Mouse (Mus musculus) embryonic facial prominence, embryonic 11.5 days (tissue): ENCODE measurements around the gene Pip5kl1. TPM values are rescaled to one million over a fixed set of nuclear protein-coding genes. Genes with fewer than 3 reads are reported as not detected.

Source experiments
- ATAC-seq: fragments of 200-750 bp; cut with Nextera tagmentation; replicated peaks from 2 replicates; pipeline ENCODE4 v1.8.0; 2017; ENCODE audit warnings: low read depth; ENCODE audit not compliant: insufficient number of reproducible peaks, low FRiP score, low TSS enrichment
- DNase-seq: peaks from one replicate; pipeline ENCODE4 v3.0.0-alpha.2; 2015; ENCODE audit warnings: low spot score
- H3K27ac ChIP-seq: fragments of 300-500 bp; sonication (generic); replicated peaks from 2 replicates; pipeline ENCODE4 v1.5.1; 2014; ENCODE audit warnings: mild to moderate bottlenecking, low read depth, low read length, control low read depth
- H3K27me3 ChIP-seq: fragments of 300-500 bp; sonication (generic); 2 replicates; pipeline ENCODE4 v1.6.1; 2014; ENCODE audit warnings: mild to moderate bottlenecking, low read length, moderate library complexity, mixed read lengths; ENCODE audit not compliant: control insufficient read depth, insufficient read depth
- H3K36me3 ChIP-seq: fragments of 300-500 bp; sonication (generic); replicated peaks from 2 replicates; pipeline ENCODE4 v1.6.1; 2014; ENCODE audit warnings: low read depth, mild to moderate bottlenecking, low read length, moderate library complexity, mixed read lengths; ENCODE audit not compliant: control insufficient read depth, insufficient read depth
- H3K4me1 ChIP-seq: fragments of 300-500 bp; sonication (generic); 2 replicates; pipeline ENCODE4 v1.6.1; 2014; ENCODE audit warnings: low read length, mixed read lengths; ENCODE audit not compliant: control insufficient read depth, insufficient read depth
- H3K4me2 ChIP-seq: fragments of 300-500 bp; sonication (generic); 2 replicates; pipeline ENCODE4 v1.6.1; 2014; ENCODE audit warnings: low read depth, mild to moderate bottlenecking, control low read depth, low read length, moderate library complexity
- H3K4me3 ChIP-seq: fragments of 300-500 bp; sonication (generic); 2 replicates; pipeline ENCODE4 v1.5.1; 2014; ENCODE audit warnings: low read depth, low read length, control low read depth
- H3K9ac ChIP-seq: fragments of 300-500 bp; sonication (generic); replicated peaks from 2 replicates; pipeline ENCODE4 v1.6.1; 2014; ENCODE audit warnings: mild to moderate bottlenecking, control low read depth, low read length
- H3K9me3 ChIP-seq: fragments of 300-500 bp; sonication (generic); replicated peaks from 2 replicates; pipeline ENCODE4 v1.6.1; 2016; ENCODE audit warnings: mild to moderate bottlenecking, low read length, inconsistent platforms, mixed read lengths; ENCODE audit not compliant: control insufficient read depth
- WGBS: fragments of 180-500 bp; shearing (Covaris S2); extraction: QIAGEN DNeasy Blood & Tissue Kit; methylation state at CpG from one replicate; pipeline ENCODE4 v1.1.7; 2014; 5-methylcytosine and 5-hydroxymethylcytosine counted together
- polyA plus RNA-seq: library from polyadenylated mRNA; unstranded; fragments of >200 nt; fragmentation: Nextera tagmentation; extraction: Ambion mirVana; gene quantifications from 2 replicates; pipeline ENCODE4 v1.2.1, GENCODE M21; 2014

Pip5kl1 gene
- polyA plus RNA-seq, 1 experiment from 2014 or later = 3.3 TPM

DNA sequence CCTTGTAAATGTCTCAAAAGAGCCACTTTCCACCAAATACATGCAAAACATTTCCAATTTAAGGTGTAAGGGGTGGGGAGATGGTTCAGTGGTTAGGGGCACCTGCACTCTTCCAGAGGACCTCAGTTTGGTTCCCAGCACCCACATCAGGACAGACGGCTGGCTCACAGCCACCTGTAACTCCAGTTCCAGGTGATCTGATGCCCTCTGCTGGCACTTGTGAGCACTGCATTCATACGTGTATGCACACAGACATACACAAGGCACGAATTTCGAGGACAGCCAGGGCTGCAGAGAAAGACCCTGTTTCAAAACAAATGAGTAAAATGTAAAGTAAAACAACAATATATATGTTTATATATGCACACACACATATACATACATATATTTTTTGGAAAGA, 43.0 kb downstream of the Pip5kl1 start:
- Histone ChIP-seq H3K9me3 (no peaks in the 10 kb centered on the region), H3K27me3 (no peaks in the 10 kb centered on the region), H3K4me3 (no peak overlapping the region), H3K4me2 (no peak overlapping the region), H3K27ac (no peak overlapping the region), H3K36me3 (peaks cover 5% of the 10 kb centered on the region), H3K4me1 (peaks cover 22% of the 10 kb centered on the region), H3K9ac (no peak overlapping the region)
- ATAC-seq = no peak
- DNase-seq = no peak
- WGBS = 94% methylated on average over 4 of the region's 4 CpGs

DNA sequence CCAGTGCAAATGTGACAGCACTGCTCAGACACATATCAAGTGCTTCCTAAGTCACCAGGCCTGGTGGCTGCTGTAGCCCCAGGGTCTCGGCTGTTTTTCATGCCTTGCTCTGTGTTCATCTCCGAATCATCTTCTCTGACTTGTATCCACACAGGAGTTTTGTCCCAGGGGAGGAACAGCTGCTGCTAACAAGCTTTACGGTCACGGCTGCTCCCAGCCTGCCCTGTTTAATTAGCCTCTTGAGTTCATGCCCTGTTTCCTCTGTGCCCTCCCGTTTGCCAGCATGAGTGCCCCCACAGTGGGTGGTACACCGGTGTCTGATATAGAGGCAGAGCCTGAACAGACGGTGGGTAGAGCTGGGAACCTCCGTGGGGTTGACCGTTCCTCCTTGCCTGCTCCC, 43.5 kb downstream of the Pip5kl1 start:
- Histone ChIP-seq H3K4me3 (no peak overlapping the region), H3K27ac (no peak overlapping the region), H3K9ac (no peak overlapping the region), H3K4me1 (peaks cover 22% of the 10 kb centered on the region), H3K36me3 (peaks cover 5% of the 10 kb centered on the region), H3K4me2 (no peak overlapping the region), H3K27me3 (no peaks in the 10 kb centered on the region), H3K9me3 (no peaks in the 10 kb centered on the region)
- ATAC-seq = no peak
- 78% methylated on average over 9 of the region's 9 CpGs for WGBS
- no peak for DNase-seq

DNA sequence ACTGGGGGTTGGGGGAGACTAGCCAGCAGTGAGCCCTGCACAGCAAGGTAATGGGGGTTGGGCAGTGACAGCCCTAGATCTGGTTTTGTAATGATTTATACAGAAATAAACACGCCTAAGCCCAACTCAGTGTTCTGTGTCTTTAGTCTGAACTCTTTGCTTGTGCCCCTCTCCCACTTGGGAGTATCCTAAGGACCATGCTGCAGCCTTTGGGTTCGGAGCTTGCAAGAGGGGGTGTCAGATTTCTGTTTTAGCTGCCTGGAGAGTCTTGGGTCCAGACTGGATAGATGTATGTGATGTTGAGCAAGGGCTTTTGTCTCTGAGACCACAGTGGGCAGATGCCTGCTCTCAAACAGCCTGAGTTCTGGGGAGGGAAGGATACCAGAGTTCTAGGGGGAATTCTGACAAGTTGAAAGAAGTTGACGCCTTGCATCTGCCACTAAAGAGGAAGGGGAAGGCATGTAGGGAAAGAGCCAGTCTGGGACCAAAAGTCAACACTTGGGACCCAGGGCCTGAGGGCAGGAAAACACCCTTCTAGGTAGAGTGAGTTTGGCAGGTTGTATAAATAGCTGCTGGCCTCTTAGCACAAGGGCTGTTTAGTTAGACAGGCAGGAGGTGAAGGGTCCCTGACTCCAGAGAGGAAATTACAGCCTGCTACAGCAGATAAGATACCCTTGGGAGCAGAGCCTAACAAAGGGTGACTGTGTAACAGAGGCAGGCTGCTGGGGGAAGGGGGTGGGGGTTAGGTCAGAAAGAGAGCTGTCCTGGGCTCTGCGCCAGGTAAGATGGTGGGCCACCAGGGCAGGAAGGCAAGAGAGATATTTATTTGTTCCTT, 46.3 kb downstream of the Pip5kl1 start:
- Histone ChIP-seq H3K36me3 (peaks cover 2% of the 10 kb centered on the region; the same call in 1 of the 2 replicates), H3K4me1 (peaks cover 25% of the 10 kb centered on the region), H3K9me3 (no peaks in the 10 kb centered on the region), H3K27ac (peak overlapping the region; percentile 74), H3K9ac (peak overlapping the region; percentile 41), H3K4me2 (peak overlapping the region; percentile 8; the same call in 1 of the 2 replicates), H3K27me3 (no peaks in the 10 kb centered on the region), H3K4me3 (no peak overlapping the region)
- ATAC-seq (peak; percentile 60; the same call in 1 of the 2 replicates), DNase-seq (peak; percentile 78)
- 21% methylated on average over 4 of the region's 4 CpGs for WGBS

DNA sequence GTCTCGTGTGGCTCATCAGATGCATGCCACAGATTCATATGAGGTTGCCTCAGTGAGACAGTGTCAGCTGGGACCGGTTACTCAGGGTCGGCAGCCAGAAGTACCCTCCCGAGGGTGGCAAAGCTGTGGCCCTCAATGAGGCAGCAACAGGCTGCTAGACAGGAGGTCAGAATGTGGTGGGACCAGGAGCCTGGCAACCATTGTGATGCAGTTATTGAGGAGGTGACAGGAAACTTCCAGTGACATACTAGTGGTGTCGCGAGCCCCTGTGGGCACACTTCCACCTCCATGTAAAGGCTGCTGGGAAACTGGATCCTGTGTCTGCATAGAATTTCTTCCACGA, 46.9 kb downstream of the Pip5kl1 start, which contains the start of gene Ak1:
Gene Ak1 (plus strand): TSS at position 242 of the 343 bp plus-strand sequence.
- Histone ChIP-seq H3K9ac (peak within 1 kb of the TSS; percentile 41), H3K27me3 (no peaks in the 10 kb centered on the region), H3K9me3 (no peaks in the 10 kb centered on the region), H3K4me3 (no peak within 1 kb of the TSS), H3K27ac (peak within 1 kb of the TSS; percentile 74), H3K36me3 (peaks cover 2% of the 10 kb centered on the region; the same call in 1 of the 2 replicates), H3K4me2 (no peak within 1 kb of the TSS), H3K4me1 (peaks cover 31% of the 10 kb centered on the region)
- ATAC-seq (no peak), DNase-seq (no peak)
- 29% methylated on average over 7 of the region's 7 CpGs for WGBS

DNA sequence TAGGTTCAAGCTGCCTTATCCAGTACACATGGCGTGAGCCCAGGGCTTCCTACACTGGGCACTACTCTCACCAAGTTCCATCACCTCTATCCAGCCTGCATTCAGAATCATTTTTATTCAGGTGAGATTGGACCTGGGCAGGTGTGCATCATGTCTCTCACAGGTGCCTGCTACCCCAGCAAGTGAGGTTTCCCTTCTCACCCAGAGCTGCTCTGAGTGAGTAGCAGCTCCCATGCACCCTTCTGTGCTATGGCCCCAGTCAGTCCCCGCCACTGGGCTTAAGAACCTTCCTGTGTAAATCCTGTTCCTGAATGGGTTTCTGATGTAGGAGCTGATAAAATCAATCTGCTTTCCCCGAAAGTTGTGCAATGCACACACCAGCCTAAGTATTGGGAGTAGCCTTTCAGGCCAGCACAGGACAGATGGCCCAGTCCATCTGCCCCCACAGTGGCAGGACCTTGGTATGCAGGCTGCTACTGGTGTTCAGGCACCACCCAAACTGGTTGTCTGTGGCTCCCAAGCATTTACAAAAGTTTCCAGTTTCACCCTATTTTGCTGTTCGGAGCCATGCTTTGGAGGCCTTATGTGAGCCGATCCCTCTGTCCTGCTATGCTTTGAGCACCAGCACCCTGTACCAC, 49.6 kb downstream of the Pip5kl1 start:
- Histone ChIP-seq H3K9me3 (no peaks in the 10 kb centered on the region), H3K36me3 (no peaks in the 10 kb centered on the region), H3K27ac (0 out of 2 replicates have a peak overlapping the region, but pooled peaks have one; percentile 5), H3K4me1 (peaks cover 32% of the 10 kb centered on the region), H3K4me2 (no peak overlapping the region), H3K9ac (no peak overlapping the region), H3K4me3 (no peak overlapping the region), H3K27me3 (no peaks in the 10 kb centered on the region)
- ATAC-seq (no peak), DNase-seq (no peak)
- WGBS = 71% methylated on average over 5 of the region's 5 CpGs

DNA sequence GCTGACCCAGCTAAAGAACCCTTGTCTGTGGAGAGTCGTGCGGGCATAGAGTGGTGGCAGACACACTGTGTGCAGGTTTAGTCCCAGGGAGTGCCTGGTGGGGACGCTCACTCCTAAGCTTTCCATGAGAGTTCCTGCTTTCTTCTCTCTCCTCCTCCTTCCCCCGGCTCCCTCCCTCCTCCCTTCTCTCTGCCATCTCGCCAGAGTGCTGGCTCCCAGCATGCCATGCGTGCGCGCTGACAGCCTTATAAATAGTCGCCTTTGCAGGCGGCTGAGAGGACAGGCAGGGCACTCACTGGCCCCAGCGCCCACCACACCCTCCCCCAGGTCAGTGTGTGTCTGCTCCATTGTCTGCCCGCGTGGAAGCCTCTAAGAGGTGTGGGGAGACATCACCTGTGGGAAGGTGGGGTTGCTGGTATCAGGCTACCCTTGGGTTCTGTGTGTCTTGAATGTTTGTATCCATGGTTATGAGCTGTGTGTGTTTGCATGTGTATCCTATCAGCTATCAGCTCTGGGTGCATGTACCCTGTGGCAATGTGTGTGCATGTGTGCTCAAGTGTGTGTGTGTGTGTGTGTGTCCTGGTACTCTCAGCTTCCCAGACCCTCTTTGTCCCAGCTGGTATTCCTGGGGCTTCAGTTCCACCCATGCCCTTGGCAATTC, 50.7 kb downstream of the Pip5kl1 start:
- peak overlapping the region; percentile 47 for H3K9ac ChIP-seq
- H3K4me3 ChIP-seq = 0 out of 2 replicates have a peak overlapping the region, but pooled peaks have one; percentile 0
- H3K27ac ChIP-seq = no peak overlapping the region
- H3K4me2 ChIP-seq = peak overlapping the region; percentile 13
- peak; percentile 78 for DNase-seq
- H3K4me1 ChIP-seq = peaks cover 25% of the 10 kb centered on the region
- 3% methylated on average over 13 of the region's 13 CpGs for WGBS
- no peaks in the 10 kb centered on the region for H3K9me3 ChIP-seq
- no peaks in the 10 kb centered on the region for H3K36me3 ChIP-seq
- no peaks in the 10 kb centered on the region for H3K27me3 ChIP-seq
- no peak; the same call in 1 of the 2 replicates for ATAC-seq

DNA sequence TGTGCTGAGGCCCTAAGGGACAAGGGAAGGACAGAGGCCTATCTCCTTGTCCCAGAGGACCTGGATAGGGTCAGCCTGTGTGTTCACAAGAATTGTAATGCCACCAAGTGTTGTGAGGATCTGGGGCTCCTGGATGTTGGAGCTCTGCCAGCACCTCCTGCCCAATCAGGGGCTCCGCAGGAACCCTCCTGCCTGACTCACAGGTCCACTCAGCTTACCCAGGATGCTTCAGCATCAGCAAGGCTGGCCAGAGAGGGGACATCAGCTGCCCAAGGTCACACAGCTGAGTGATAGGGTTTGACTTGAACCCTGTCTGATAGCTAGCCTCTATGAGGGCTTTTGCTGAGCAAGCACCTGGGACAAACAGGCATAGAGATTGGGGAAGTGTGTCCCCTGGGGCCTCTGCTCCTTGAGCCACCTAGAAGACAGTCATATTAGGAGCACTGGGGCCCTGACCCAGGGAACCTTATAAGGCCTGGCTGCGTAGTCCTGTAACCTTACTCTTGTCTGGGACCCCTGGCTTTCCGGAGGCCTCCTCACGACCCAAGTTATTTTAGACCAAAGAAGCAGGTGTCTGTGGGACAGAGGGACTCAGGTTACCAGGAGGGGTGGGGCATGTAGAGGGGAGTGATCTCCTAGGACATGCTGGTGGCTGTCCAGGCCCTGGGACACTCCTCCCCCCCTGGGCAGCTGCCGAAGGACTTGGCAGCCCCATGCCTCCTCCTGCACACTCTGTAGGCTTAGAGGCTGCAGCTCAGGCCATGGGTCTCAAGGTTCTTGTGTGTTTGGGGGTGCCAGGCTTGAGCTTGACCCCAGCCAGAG, 51.5 kb downstream of the Pip5kl1 start:
- Histone ChIP-seq H3K9ac (peak overlapping the region; percentile 18; the same call in 1 of the 2 replicates), H3K4me2 (no peak overlapping the region; the same call in 1 of the 2 replicates), H3K9me3 (no peaks in the 10 kb centered on the region), H3K4me1 (peaks cover 19% of the 10 kb centered on the region), H3K4me3 (no peak overlapping the region), H3K36me3 (no peaks in the 10 kb centered on the region), H3K27ac (peak overlapping the region; percentile 47; the same call in 1 of the 2 replicates), H3K27me3 (no peaks in the 10 kb centered on the region)
- ATAC-seq = no peak
- DNase-seq = no peak
- WGBS = 41% methylated on average over 5 of the region's 5 CpGs
